Mouse (Mus musculus): ENCODE measurements around the gene Arhgef19.
A peak's percentile ranks its signal among the peaks of the same experiment; 100 is the strongest.

The Arhgef19 gene

GRCm38 (mm10) chr4:141238492-141239387 is 559 bp upstream of the Arhgef19 start:
- DNase-seq, result no peak

GRCm38 (mm10) chr4:141240617-141241016 is 1.3 kb downstream of the Arhgef19 start:
- no peak for DNase-seq

- no peak for DNase-seq
Observed at GRCm38 (mm10) chr4:141241861-141242260, 2.6 kb downstream of the Arhgef19 start.

DNA sequence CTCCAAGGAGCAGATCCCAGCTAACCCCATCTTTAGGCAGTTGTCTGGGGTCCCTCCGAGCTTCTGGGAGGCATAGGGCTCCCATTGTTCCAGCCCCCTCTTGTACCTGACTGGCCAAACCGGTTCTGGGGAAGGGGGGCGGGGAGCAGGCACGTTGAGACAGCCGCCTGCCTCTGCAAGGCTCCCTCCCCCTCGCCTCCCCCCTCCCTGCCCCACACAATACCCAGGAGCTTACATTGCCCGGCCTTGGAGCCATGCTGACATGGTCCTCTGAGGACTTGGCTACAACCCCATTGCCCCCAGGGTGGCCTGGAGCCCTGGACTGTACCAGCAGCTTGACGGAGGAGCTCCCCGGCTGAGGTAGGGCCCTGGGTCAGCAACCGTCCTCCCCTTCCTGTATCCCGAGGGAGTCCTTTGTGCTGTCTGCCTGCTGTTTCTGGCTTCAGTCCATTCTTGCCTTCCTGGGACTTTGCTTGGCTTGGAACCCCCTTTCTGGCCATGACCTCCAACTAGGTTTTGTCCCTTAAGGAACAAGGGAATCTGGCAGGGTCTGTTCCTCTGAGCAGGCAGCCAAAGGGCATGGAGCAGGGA is 3.4 kb downstream of the Arhgef19 start:
- DNase-seq, result no peak

DNA sequence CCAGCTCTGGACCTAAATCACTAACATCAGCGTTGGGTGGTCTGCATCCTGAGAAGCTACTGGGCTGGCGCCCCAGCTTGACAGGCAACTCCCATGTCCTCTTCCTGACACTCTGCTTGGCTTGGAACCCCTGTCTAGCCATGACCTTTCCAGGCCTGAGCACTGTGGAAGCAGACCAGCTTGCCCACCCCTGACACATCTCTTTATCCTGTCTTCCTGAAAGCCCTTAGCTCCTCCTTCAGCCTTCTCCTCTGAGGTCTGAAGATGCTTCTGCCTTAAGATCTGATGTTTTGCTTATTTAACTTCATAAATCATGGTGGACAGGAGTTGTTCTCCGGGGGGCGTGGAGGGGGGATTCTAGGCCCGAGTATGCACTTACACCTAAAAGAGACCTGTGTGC is 4.3 kb downstream of the Arhgef19 start:
- no peak for DNase-seq

DNA sequence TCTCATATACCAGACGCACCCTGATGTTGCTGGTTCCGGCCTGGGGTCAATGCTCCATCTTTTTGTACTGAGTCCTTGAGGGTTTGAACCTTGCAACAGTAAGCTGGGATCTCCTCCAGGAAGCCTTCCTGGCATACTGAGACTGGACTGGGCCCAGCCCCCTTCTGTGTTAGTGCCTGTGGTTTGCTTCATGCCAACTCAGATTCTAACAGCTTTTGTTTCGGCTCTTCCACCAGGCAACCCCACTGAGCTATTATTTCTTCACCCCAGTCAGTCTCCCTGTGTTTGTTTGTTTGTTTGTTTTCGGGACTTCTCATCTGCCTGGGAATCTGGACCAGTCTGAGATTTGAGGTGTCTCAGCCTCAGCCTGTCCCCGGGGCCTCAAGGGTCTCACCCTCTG is 5.1 kb downstream of the Arhgef19 start:
- DNase-seq, result no peak

DNA sequence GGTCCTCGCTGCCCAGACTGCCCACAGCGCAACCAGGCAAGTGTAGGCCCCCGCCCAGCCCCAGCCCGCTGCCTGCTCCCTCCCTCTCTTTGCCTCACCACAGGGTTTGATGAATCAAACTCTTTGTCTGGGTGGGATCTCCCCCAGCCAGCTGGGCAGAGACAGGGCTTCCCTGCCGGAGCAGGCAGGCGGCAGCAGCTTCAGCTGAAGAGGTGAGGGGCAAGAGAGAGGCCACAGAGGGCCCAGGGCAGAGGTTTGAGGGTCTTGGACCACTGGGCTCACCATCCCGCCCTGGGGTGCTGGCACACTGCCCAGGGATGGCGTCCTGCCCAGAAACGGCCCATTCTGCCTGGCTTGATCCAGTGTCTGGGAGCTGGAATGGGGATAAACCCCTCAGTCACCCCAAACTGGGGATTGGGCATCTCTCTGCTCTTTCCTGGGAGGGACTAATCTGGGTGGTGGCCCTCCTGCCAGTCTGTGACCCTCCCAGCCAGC is 5.7 kb downstream of the Arhgef19 start:
- peak; percentile 29 for DNase-seq

GRCm38 (mm10) chr4:141246089-141246997 is 7.0 kb downstream of the Arhgef19 start:
- no peak for DNase-seq

- DNase-seq, result no peak
Observed at GRCm38 (mm10) chr4:141246998-141247350, 7.7 kb downstream of the Arhgef19 start.

DNA sequence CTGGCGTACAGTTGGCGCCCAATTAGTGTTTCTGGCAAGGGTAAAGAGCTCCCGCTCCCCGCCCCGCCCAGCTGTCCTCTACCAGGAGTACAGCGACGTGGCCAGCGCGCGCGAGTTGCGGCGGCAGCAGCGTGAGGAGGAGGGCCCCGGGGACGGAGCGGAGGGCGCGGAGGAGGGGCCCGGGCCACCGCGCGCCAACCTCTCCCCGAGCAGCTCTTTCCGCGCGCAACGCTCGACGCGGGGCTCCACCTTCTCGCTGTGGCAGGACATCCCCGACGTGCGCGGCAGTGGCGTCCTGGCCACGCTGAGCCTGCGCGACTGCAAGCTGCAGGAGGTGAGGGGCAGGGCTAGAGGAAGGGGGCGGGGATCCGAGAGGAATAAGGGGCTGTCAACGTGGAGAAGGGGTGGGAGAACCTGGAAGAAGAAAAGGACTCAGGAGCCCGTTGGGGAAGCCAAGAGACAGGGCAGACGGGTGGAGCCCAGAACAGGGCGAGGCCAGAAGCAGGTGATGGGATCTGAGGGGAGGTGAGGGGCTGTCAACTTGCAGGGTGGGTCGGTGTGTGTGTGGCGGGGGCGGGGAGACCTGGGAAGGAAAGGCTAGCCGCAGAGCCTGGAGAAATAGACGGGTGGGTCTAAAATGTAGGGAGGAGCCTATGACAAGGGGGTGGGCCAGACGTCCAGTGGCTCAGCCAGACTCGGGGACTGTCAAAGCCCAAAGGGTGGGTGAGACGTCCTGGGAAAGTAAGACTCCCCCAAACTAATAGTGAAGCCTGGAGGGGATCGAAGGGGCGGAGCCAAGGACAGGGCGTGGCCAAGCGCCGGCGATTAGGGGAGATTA is 8.7 kb downstream of the Arhgef19 start:
- DNase-seq, result no peak

DNA sequence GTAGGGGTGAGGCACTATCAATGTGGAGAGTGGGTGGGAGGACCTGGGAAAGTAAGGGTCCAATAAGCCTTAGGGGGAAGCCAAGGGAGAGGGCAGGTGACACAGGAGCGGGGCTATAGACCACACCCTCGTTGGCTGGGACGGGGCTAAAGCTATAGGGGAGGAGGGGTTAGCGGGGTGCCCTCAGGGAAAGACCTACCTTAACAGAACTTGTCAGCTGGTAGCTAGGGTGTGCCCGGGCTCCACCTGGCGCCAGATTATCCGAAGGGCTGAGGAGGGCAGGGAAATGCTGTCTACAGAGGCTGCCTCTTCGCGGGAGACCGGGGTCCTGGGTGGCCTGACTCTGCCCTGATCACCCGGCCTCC is 9.3 kb downstream of the Arhgef19 start:
- no peak for DNase-seq

DNA sequence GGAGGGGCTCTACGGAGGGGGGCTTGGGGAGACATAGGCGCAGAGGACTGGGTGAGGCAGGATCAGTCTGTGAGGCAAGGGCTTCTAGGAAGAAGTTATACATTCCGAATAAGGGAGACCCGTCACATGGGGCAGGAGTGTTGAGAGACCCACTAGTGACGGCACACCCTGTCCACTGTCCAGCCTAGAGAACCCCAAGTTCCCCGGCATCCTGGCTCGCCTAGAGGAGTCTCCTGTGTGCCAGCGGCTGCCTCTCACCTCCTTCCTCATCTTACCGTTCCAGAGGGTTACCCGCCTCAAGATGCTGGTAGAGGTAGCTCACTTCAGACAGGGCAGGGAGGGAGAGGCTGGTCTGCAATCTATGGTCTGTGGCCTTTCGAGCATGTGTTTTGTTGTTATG is 10.1 kb downstream of the Arhgef19 start:
- no peak for DNase-seq

DNA sequence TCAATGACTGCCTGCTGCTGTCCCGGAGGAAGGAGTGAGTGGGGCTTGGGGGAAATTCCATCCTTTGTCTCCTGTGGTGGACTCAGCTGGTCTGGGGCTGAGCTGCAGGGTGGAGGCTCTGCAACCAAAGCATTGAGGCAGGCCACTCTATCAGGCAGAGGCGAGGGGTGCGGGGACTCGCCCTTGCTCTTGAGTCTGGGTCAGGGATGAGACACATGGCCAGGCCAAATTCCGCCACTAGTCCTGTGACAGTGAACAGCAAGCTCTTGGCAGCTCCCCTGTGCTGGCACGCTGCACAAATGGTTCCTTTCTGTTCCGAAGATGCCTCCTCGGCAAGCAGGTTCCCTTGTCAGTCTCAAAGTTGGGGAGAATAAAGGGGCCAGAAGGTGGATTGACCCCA is 11.8 kb downstream of the Arhgef19 start:
- DNase-seq, result no peak

- no peak for DNase-seq
Observed at GRCm38 (mm10) chr4:141252641-141253040, 13.3 kb downstream of the Arhgef19 start.

GRCm38 (mm10) chr4:141254234-141254633 is 14.9 kb downstream of the Arhgef19 start:
- no peak for DNase-seq

GRCm38 (mm10) chr4:141257440-141257839 is 18.1 kb downstream of the Arhgef19 start:
- no peak for DNase-seq

DNA sequence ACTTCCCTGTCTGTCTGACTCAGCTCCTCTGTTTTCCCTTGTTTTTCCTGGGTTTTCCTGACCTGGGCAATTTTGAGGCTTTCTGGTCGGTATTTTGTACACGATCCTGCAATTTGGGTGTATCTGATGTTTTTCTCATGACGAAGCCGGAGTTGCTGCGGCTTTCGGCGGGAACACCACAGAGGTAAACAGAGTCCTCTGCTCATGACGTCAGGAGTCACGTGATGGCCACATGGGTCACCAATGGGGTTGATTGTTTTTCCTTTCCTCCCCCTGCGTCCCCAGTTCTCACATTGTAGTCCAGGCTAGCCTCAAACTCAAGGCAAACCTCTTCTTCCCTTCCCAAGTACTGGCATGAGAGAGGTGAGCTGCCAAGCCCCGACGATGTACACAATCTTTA is 20.1 kb downstream of the Arhgef19 start:
- no peak for DNase-seq

DNA sequence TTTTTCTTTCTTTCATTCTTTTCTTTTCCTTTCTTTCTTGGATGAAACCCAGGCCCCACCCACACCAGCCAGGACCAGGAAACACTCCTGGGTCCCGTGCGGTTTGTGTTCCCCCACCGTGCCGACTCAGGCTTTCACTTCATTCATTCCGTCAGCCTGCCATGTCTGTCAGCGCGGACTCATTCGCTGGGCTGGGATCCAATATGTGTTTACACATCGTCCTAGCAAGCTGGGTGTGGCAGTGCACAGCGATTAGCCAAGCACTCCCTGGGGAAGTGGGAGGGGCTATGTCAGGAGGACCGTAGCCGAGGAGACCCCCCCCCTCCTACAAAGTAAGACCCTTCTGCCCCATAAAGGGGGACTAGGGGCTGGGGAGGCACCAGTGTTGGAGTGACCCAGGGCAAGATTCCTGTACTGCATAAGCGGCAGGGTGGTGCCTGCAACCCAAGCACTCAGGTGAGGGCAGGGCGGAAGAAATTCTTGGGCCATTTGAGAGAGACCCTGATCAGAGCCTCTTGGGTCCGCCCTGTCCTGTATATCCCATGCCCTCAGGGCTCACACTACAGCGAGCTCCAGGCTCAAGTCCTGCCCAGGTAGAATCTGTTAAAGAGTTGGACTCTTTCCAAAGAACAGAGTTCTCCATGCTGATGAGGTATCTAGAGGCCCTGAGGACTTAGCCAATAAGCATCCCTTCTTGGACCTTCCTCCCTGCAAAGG is 20.9 kb downstream of the Arhgef19 start:
- DNase-seq, result no peak

- DNase-seq, result no peak
Observed at GRCm38 (mm10) chr4:141262906-141263637, 23.8 kb downstream of the Arhgef19 start.

- DNase-seq, result no peak
Observed at GRCm38 (mm10) chr4:141265979-141266637, 26.8 kb downstream of the Arhgef19 start.
